Mouse (Mus musculus): ENCODE results near the gene Fosl2. TPM values are rescaled to one million over a fixed set of nuclear protein-coding genes. Genes with fewer than 3 reads are reported as not detected.

Fosl2 gene
- total RNA-seq, 1 experiment from 2014 or later = 75.5 TPM

GRCm38 (mm10) chr5:32127927-32128326, 7.7 kb upstream of the Fosl2 start:
- no peak for ATAC-seq (replicated peaks; ENCODE audit: insufficient number of reproducible peaks, low FRiP score, low TSS enrichment, poor library complexity, severe bottlenecking)

GRCm38 (mm10) chr5:32132971-32133501, 2.6 kb upstream of the Fosl2 start:
- no peak for ATAC-seq (replicated peaks; ENCODE audit: insufficient number of reproducible peaks, low FRiP score, low TSS enrichment, poor library complexity, severe bottlenecking)

GRCm38 (mm10) chr5:32133549-32134004, 2.0 kb upstream of the Fosl2 start:
- ATAC-seq (replicated peaks; ENCODE audit: insufficient number of reproducible peaks, low FRiP score, low TSS enrichment, poor library complexity, severe bottlenecking) = peak; percentile 37; the same call in 1 of the 2 replicates

GRCm38 (mm10) chr5:32134051-32134732, 1.4 kb upstream of the Fosl2 start:
- ATAC-seq (replicated peaks; ENCODE audit: insufficient number of reproducible peaks, low FRiP score, low TSS enrichment, poor library complexity, severe bottlenecking) = no peak

GRCm38 (mm10) chr5:32134903-32135335, 682 bp upstream of the Fosl2 start:
- ATAC-seq (replicated peaks; ENCODE audit: insufficient number of reproducible peaks, low FRiP score, low TSS enrichment, poor library complexity, severe bottlenecking) = no peak

GRCm38 (mm10) chr5:32136301-32136863, 781 bp downstream of the Fosl2 start:
- ATAC-seq (replicated peaks; ENCODE audit: insufficient number of reproducible peaks, low FRiP score, low TSS enrichment, poor library complexity, severe bottlenecking) = no peak

GRCm38 (mm10) chr5:32137106-32137522, 1.5 kb downstream of the Fosl2 start:
- no peak for ATAC-seq (replicated peaks; ENCODE audit: insufficient number of reproducible peaks, low FRiP score, low TSS enrichment, poor library complexity, severe bottlenecking)

GRCm38 (mm10) chr5:32138446-32139195, 3.0 kb downstream of the Fosl2 start:
- ATAC-seq (replicated peaks; ENCODE audit: insufficient number of reproducible peaks, low FRiP score, low TSS enrichment, poor library complexity, severe bottlenecking) = 0 out of 2 replicates have a peak, but pooled peaks have one; percentile 4

GRCm38 (mm10) chr5:32139516-32140037, 4.0 kb downstream of the Fosl2 start:
- no peak for ATAC-seq (replicated peaks; ENCODE audit: insufficient number of reproducible peaks, low FRiP score, low TSS enrichment, poor library complexity, severe bottlenecking)

- no peak for ATAC-seq (replicated peaks; ENCODE audit: insufficient number of reproducible peaks, low FRiP score, low TSS enrichment, poor library complexity, severe bottlenecking)
Observed at GRCm38 (mm10) chr5:32141899-32142298, 6.3 kb downstream of the Fosl2 start.

GRCm38 (mm10) chr5:32143433-32143970, 7.9 kb downstream of the Fosl2 start:
- no peak for ATAC-seq (replicated peaks; ENCODE audit: insufficient number of reproducible peaks, low FRiP score, low TSS enrichment, poor library complexity, severe bottlenecking)

- ATAC-seq (replicated peaks; ENCODE audit: insufficient number of reproducible peaks, low FRiP score, low TSS enrichment, poor library complexity, severe bottlenecking) = no peak
Observed at GRCm38 (mm10) chr5:32146281-32146680, 10.7 kb downstream of the Fosl2 start.

GRCm38 (mm10) chr5:32148593-32148992, 13.0 kb downstream of the Fosl2 start:
- no peak for ATAC-seq (replicated peaks; ENCODE audit: insufficient number of reproducible peaks, low FRiP score, low TSS enrichment, poor library complexity, severe bottlenecking)

GRCm38 (mm10) chr5:32151244-32151643, 15.6 kb downstream of the Fosl2 start:
- no peak for ATAC-seq (replicated peaks; ENCODE audit: insufficient number of reproducible peaks, low FRiP score, low TSS enrichment, poor library complexity, severe bottlenecking)

GRCm38 (mm10) chr5:32152725-32153417, 17.3 kb downstream of the Fosl2 start:
- ATAC-seq (replicated peaks; ENCODE audit: insufficient number of reproducible peaks, low FRiP score, low TSS enrichment, poor library complexity, severe bottlenecking) = no peak

GRCm38 (mm10) chr5:32153418-32153740, 17.8 kb downstream of the Fosl2 start:
- no peak for ATAC-seq (replicated peaks; ENCODE audit: insufficient number of reproducible peaks, low FRiP score, low TSS enrichment, poor library complexity, severe bottlenecking)

GRCm38 (mm10) chr5:32153791-32154490, 18.3 kb downstream of the Fosl2 start:
- ATAC-seq (replicated peaks; ENCODE audit: insufficient number of reproducible peaks, low FRiP score, low TSS enrichment, poor library complexity, severe bottlenecking) = no peak

All from monocyte, adult 5-6 weeks (primary cell).